Mouse (Mus musculus): ENCODE data around the gene Ly6g6f.

Gene Ly6g6f

GRCm38 (mm10) chr17:35083929-35084497 is 1.4 kb downstream of the Ly6g6f start:
- in situ Hi-C loops (cut with MboI; ENCODE audit: low pct_unique_long_range_greater_than_20kb in 1 of 2, low sequenced_read_pairs in 2 of 2, unreplicated experiment in 1 of 2), result no loop called here

GRCm38 (mm10) chr17:35082841-35083576 is 2.4 kb downstream of the Ly6g6f start:
- in situ Hi-C loops (cut with MboI; ENCODE audit: low pct_unique_long_range_greater_than_20kb in 1 of 2, low sequenced_read_pairs in 2 of 2, unreplicated experiment in 1 of 2), result no loop called here

- in situ Hi-C loops (cut with MboI; ENCODE audit: low pct_unique_long_range_greater_than_20kb in 1 of 2, low sequenced_read_pairs in 2 of 2, unreplicated experiment in 1 of 2), result no loop called here
Observed at GRCm38 (mm10) chr17:35080710-35081109, 4.7 kb downstream of the Ly6g6f start.

DNA sequence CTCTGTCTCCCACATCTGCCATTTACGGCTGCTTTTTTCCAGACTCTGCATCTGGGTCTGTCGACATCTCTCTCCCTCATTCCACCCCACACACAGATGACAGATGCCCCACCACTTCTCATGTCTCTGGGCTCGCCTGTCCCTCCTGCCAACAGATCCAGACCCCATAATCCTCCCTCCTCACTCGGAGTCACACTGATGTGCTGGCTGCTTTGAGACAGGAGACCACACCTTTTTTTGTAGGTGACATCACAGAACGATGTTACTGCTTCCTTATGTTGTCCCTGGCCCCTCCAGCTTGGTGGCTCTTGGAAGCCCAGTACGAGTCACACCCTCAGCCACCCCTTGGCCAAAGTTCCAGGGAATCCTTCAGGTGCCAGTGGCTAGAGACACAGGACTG is 5.2 kb downstream of the Ly6g6f start:
- in situ Hi-C loops (cut with MboI; ENCODE audit: low pct_unique_long_range_greater_than_20kb in 1 of 2, low sequenced_read_pairs in 2 of 2, unreplicated experiment in 1 of 2), result no loop called here

GRCm38 (mm10) chr17:35079778-35080177 is 5.6 kb downstream of the Ly6g6f start:
- in situ Hi-C loops (cut with MboI; ENCODE audit: low pct_unique_long_range_greater_than_20kb in 1 of 2, low sequenced_read_pairs in 2 of 2, unreplicated experiment in 1 of 2), result no loop called here

- in situ Hi-C loops (cut with MboI; ENCODE audit: low pct_unique_long_range_greater_than_20kb in 1 of 2, low sequenced_read_pairs in 2 of 2, unreplicated experiment in 1 of 2), result no loop called here
Observed at GRCm38 (mm10) chr17:35077786-35078233, 7.6 kb downstream of the Ly6g6f start, which contains the start of gene Ly6g6d. Gene Ly6g6d, minus strand, starts transcription at chr17:35078065.

- in situ Hi-C loops (cut with MboI; ENCODE audit: low pct_unique_long_range_greater_than_20kb in 1 of 2, low sequenced_read_pairs in 2 of 2, unreplicated experiment in 1 of 2), result no loop called here
Observed at GRCm38 (mm10) chr17:35077285-35077684, 8.1 kb downstream of the Ly6g6f start.

DNA sequence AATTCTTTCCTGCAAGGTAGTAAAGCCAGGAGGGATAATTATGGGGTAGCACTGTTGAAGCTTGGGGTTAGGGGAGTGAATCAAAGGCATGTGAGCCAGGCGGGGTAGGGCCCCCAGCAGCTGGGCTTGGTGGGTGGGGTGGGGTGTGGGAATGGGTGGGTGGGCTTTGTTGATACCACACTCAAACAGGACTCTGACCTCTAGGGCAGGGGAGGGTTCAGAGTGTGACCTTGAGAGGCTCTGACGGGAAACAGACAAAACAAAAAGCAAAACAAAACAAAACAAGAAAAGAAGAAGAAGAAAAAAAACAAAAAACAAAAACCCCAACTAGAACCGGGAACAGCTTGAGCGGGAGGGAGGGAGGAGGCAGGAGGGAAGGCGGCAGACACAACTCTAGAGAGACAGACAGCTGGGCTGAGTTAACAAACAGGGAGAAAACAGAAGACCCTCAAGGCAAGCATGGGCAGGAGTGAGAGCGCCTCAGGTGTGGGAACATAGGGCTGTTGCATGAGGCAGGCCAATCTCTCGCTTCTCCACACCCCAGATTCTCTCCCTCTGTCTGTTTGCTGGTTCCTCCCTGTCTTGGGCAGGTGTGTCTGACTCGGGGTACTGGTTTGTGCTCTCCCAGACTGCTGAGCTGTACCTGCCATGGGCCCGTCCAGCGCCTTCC is 8.8 kb downstream of the Ly6g6f start, which contains the start of gene Ly6g6e:
Gene Ly6g6e (plus strand): TSS at position 396 of the 670 bp plus-strand sequence.
- in situ Hi-C loops (cut with MboI; ENCODE audit: low pct_unique_long_range_greater_than_20kb in 1 of 2, low sequenced_read_pairs in 2 of 2, unreplicated experiment in 1 of 2), result no loop called here

- in situ Hi-C loops (cut with MboI; ENCODE audit: low pct_unique_long_range_greater_than_20kb in 1 of 2, low sequenced_read_pairs in 2 of 2, unreplicated experiment in 1 of 2), result no loop called here
Observed at GRCm38 (mm10) chr17:35074097-35074496, 11.3 kb downstream of the Ly6g6f start.

DNA sequence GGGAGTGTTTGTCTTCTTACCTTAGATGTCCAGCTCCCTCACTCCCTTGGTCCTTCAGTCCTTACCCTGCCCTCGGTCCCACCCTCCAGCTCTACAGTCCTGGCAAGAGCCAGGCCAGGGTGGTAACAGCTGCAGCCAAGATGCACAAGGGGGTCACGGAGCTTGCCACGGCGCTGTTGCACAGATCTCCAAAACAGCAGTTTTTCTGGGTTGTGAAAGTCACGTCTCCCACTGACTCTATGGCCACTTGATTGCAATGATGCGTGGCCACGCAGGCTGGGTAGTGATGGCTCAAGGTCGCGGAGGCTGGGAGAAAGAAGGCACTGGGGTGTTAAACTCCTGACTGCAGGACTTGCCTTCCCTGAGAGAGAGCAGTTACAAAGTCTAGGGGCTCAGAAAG is 14.0 kb downstream of the Ly6g6f start:
- in situ Hi-C loops (cut with MboI; ENCODE audit: low pct_unique_long_range_greater_than_20kb in 1 of 2, low sequenced_read_pairs in 2 of 2, unreplicated experiment in 1 of 2), result no loop called here

GRCm38 (mm10) chr17:35070556-35071229 is 14.7 kb downstream of the Ly6g6f start:
- in situ Hi-C loops (cut with MboI; ENCODE audit: low pct_unique_long_range_greater_than_20kb in 1 of 2, low sequenced_read_pairs in 2 of 2, unreplicated experiment in 1 of 2), result no loop called here

- in situ Hi-C loops (cut with MboI; ENCODE audit: low pct_unique_long_range_greater_than_20kb in 1 of 2, low sequenced_read_pairs in 2 of 2, unreplicated experiment in 1 of 2), result no loop called here
Observed at GRCm38 (mm10) chr17:35068213-35068914, 17.0 kb downstream of the Ly6g6f start.

DNA sequence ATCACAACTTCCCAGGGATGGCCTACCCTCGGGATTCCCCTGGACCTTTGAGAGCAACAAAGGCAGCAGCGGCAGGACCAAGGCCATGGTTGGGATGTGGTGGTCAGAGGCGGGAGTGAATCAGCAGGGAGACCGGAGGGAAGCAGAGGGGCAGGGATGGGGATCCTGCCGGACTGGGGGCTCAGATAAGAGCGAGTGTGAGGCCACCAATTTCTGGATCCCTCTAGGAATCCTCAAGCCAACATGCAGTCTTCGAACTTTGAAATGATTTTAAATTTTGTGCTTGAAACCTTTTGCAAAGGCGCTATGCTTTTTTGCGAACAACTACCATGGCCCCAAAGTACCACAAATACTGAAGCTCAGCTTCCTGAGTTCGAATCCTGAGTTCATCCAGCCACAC is 19.3 kb downstream of the Ly6g6f start, which contains the start of gene Mpig6b:
Gene Mpig6b (minus strand): TSS at position 101 of the 400 bp plus-strand sequence.
- in situ Hi-C loops (cut with MboI; ENCODE audit: low pct_unique_long_range_greater_than_20kb in 1 of 2, low sequenced_read_pairs in 2 of 2, unreplicated experiment in 1 of 2), result no loop called here

DNA sequence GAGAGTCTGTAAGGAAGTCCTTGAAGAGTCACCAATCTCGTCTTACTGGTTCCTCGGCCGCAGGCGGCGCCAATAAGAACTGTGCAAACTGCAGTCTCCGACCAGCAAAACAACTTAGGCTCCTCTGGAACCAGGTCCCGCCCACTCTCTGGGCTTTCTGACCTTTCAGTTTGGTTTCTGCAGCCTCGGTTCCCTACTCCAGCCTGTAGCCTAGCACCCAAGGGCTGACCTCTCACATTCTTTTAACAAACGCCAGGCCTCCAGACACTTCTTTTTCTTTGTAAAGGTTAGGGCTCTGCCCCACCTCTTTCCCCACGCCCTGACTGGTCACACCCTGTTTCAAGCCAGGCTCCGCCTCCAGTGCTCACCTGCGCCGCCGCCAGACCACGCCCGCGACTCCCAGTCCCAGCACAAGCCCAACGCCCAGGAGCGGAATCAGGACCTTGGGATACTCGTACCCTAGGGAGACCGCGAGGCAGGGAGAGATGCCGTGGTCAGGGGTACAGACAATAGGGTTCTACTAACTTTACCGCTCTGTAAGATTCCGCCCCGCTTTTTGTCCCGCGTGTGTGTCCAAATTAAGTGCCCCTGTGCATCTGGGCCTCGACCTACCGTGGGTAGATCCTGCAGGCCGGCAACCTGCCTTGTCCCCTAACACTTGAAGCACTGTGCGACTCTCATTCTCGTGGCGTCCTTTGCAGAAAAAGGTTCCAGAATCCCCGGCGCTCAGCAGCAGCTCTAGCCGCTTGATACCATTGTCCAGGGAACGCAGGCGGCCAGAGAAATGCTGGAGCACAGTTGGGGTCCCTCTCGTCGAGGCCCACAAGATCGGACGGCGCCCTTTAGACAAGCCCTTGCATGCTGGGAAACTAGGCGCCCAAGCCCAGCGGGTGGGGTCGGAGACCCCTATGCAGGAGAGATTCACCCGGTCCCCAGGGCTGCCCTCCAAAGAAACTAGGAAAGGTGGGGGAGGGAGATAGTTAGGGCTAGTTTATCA is 20.2 kb downstream of the Ly6g6f start, which contains the start of gene Ly6g6c:
Gene Ly6g6c (plus strand): TSS at position 438 of the 997 bp plus-strand sequence.
- in situ Hi-C loops (cut with MboI; ENCODE audit: low pct_unique_long_range_greater_than_20kb in 1 of 2, low sequenced_read_pairs in 2 of 2, unreplicated experiment in 1 of 2), result no loop called here

DNA sequence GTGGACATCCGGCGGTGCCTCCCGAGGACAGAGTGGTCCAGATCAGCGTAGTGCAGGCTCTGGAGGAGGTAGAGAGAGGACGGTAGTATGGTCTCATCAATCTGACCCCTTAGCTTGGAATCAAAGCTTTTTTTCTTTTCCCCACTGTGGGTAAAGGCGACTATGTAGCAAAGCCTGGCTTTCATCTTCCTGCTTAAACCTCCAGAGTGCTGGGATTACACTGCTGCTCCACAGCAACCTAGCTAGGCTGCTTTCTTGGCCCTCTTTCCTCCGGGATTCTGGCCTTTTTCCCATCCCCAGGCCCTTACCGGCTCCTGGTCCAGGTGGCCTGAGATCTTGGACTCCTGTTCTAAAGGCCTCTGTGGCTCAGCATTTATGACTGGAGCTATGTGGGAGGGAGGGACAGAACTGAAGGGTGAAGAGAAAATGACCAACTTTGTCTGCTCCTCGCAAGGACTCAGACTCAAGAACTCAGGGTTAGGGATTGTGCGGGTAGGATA is 21.0 kb downstream of the Ly6g6f start:
- in situ Hi-C loops (cut with MboI; ENCODE audit: low pct_unique_long_range_greater_than_20kb in 1 of 2, low sequenced_read_pairs in 2 of 2, unreplicated experiment in 1 of 2), result no loop called here

DNA sequence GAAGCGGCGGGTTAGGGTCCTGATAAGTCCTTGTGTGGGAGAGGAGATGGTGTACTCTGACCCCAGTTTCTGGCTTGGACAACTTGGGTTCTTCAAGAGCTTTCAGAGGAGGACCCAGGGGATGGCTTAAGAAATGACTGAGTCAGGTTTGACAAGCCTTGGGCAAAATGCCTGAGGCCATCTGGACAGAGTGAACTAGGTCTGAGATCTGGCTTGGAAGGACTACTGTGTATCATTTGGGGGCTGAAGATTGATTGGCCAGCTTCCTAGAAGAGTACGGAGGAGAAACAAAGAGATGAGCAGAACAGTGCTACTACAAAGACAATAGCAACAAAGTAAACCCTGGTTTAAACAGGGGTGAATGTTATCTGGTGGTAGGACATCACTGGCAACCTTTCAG is 21.9 kb downstream of the Ly6g6f start:
- in situ Hi-C loops (cut with MboI; ENCODE audit: low pct_unique_long_range_greater_than_20kb in 1 of 2, low sequenced_read_pairs in 2 of 2, unreplicated experiment in 1 of 2), result no loop called here

DNA sequence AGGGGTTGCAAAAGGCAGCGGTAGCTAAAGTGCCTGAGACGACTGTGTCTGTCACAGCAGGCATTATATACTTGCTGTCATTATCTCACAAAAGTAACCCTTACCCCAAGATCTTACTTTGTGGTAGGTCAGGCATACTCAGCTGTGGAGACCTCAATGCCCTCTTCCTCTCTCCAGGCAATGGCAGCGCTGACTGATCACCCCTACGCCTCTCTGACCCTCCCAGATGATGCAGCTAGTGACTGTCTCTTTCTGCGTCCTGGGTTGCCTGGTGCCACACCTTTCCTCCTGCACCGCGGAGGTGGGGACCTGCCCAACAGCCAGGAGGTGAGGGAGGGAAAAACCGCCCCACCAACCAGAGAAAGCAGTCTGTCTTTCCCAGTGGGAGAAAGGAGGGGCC is 24.1 kb downstream of the Ly6g6f start:
- in situ Hi-C loops (cut with MboI; ENCODE audit: low pct_unique_long_range_greater_than_20kb in 1 of 2, low sequenced_read_pairs in 2 of 2, unreplicated experiment in 1 of 2), result no loop called here

Data from mouse embryonic stem cell (cell line).